In genomic region chr4:88715059-88715458, GRCm38 (mm10) we compare ENCODE assay signal across 20 mouse cellular contexts. TPM values are rescaled to one million over a fixed set of nuclear protein-coding genes. Genes with fewer than 3 reads are reported as not detected.
A peak's percentile ranks its signal among the peaks of the same experiment; 100 is the strongest.
DNase-seq lines count a peak whose midpoint lies in the region; TF ChIP-seq lines count a peak whose summit lies in the region.
"Had no signal": no experiment of that assay in that cellular context is flagged by ENCODE, and none has a peak within 500 bp of the region (broad histone marks: within the 10 kb centered on the region; RNA-seq: fewer than 3 reads in every experiment).

No protein-coding gene starts in this region.

- H3K4me3 ChIP-seq in C2C12 (ENCODE audit: insufficient read depth, poor library complexity, severe bottlenecking), result no peak overlapping the region
- H3K4me3 ChIP-seq: erythroblast, embryonic 14.5 days; layer of hippocampus, adult 2 months; limb, embryonic 15.5 days; megakaryocyte, embryonic 14.5 days; neural tube, embryonic 15.5 days had no signal

- H3K79me2 ChIP-seq in C2C12 (ENCODE audit: control insufficient read depth, insufficient read depth), result peaks cover 59% of the 10 kb centered on the region

- H3K27me3 ChIP-seq in C2C12 (ENCODE audit: control insufficient read depth, insufficient read depth, insufficient read length), result no peaks in the 10 kb centered on the region
- H3K27me3 ChIP-seq: limb, embryonic 15.5 days; megakaryocyte, embryonic 14.5 days; neural tube, embryonic 15.5 days had no signal

- H3ac ChIP-seq in C2C12 (ENCODE audit: control insufficient read depth, insufficient read length, low read depth), result no peak overlapping the region

- TF ChIP-seq CTCF in C2C12 (IDR thresholded peaks at IDR 0.05; ENCODE audit: control insufficient read depth, insufficient read depth, insufficient read length), result no peak

- H3K79me3 ChIP-seq in C2C12 (ENCODE audit: low read depth), result peaks cover 42% of the 10 kb centered on the region

- peak; percentile 81 for DNase-seq in gastrocnemius, adult 18-20 months (ENCODE audit: low spot score)
- no peak for DNase-seq in gastrocnemius, postnatal 4 days (ENCODE audit: low spot score in 2 of 2)
- DNase-seq in NIH3T3 (ENCODE audit: low read depth), result peak; percentile 70
- DNase-seq in gastrocnemius, postnatal 10 days, result peak; percentile 60
- no peak for DNase-seq in ovary, postnatal 14 days (ENCODE audit: low spot score)
- no peak for DNase-seq in urinary bladder, postnatal 36 days (ENCODE audit: low spot score in 2 of 2)
- DNase-seq: lung, adult 2 months; thymus, adult 18-20 months had no signal

- H3K36me3 ChIP-seq in C2C12 (ENCODE audit: control insufficient read depth, insufficient read depth), result peaks cover 38% of the 10 kb centered on the region

TF ChIP-seq in C2C12, 6 proteins besides CTCF, POLR2A, EP300 and RAD21:
- TF ChIP-seq MAX (IDR thresholded peaks at IDR 0.05), result no peak
- TF ChIP-seq MYOG (IDR thresholded peaks at IDR 0.05; ENCODE audit: control insufficient read depth, extremely low read depth, insufficient read length), result no peak
- peak; percentile 60 for TF ChIP-seq MYOD1 (IDR thresholded peaks at IDR 0.05; ENCODE audit: control insufficient read depth, insufficient read length, low read depth)

RNA-seq across cellular contexts. Expression of gene Gm26566, which starts 6.5 kb away (rescaled TPM):
- total RNA-seq in gastrocnemius, adult 18-20 months (2021), result under 1 TPM in 1 of 2 experiments, not detected in 1; 0.21 TPM
- total RNA-seq in gastrocnemius, postnatal 4 days (2021), result under 1 TPM in 1 of 2 experiments, not detected in 1; 0.98 TPM
- 1.9 TPM for polyA plus RNA-seq in C2C12 (2012; fragmentation: generic; extraction: Trizol)
- under 1 TPM; 0.31 to 0.34 TPM for total RNA-seq in gastrocnemius, postnatal 10 days (2021)
- total RNA-seq: hematopoietic stem cell, adult 5-6 weeks had no signal
- polyA plus RNA-seq: inflammation-experienced regulatory T-cells, adult 6 months had no signal

RNA-seq across cellular contexts. Expression of gene Klhl9, which starts 7.2 kb away (rescaled TPM):
- total RNA-seq in gastrocnemius, adult 18-20 months (2021), result 10 to 100 TPM; 50.5 to 62.5 TPM
- total RNA-seq in gastrocnemius, postnatal 4 days (2021), result 10 to 100 TPM; 81.9 to 94.2 TPM
- polyA plus RNA-seq in C2C12 (2012; fragmentation: generic; extraction: Trizol), result 11.6 TPM
- total RNA-seq in gastrocnemius, postnatal 10 days (2021), result 10 to 100 TPM; 57.1 to 66.3 TPM

RNA-seq across cellular contexts. Expression of gene Ifnab, which starts 23.9 kb away (rescaled TPM):
- not detected for total RNA-seq in gastrocnemius, adult 18-20 months (2021)
- total RNA-seq in gastrocnemius, postnatal 4 days (2021), result not detected
- polyA plus RNA-seq in C2C12 (2012; fragmentation: generic; extraction: Trizol), result not detected
- not detected for total RNA-seq in gastrocnemius, postnatal 10 days (2021)
- total RNA-seq: hematopoietic stem cell, adult 5-6 weeks; layer of hippocampus, adult 2 months; left cerebral cortex, adult 8-10 months had no signal
- polyA plus RNA-seq: erythroblast, embryonic 14.5 days; frontal cortex, adult 2 months; heart, embryonic 11.5 days; inflammation-experienced regulatory T-cells, adult 6 months; kidney, embryonic 16.5 days; limb, embryonic 15.5 days; lung, adult 2 months; neural tube, embryonic 15.5 days had no signal

RNA-seq across cellular contexts. Expression of gene Ifna2, which starts 31.3 kb away (rescaled TPM):
- not detected for total RNA-seq in gastrocnemius, adult 18-20 months (2021)
- total RNA-seq in gastrocnemius, postnatal 4 days (2021), result not detected
- not detected for polyA plus RNA-seq in C2C12 (2012; fragmentation: generic; extraction: Trizol)
- total RNA-seq in gastrocnemius, postnatal 10 days (2021), result not detected
- total RNA-seq: hematopoietic stem cell, adult 5-6 weeks; layer of hippocampus, adult 2 months; left cerebral cortex, adult 8-10 months had no signal
- polyA plus RNA-seq: erythroblast, embryonic 14.5 days; frontal cortex, adult 2 months; heart, embryonic 11.5 days; inflammation-experienced regulatory T-cells, adult 6 months; kidney, embryonic 16.5 days; limb, embryonic 15.5 days; lung, adult 2 months; neural tube, embryonic 15.5 days had no signal

RNA-seq across cellular contexts. Expression of gene Ifna16, which starts 38.3 kb away (rescaled TPM):
- not detected for total RNA-seq in gastrocnemius, adult 18-20 months (2021)
- total RNA-seq in gastrocnemius, postnatal 4 days (2021), result not detected
- not detected for polyA plus RNA-seq in C2C12 (2012; fragmentation: generic; extraction: Trizol)
- not detected for total RNA-seq in gastrocnemius, postnatal 10 days (2021)
- total RNA-seq: hematopoietic stem cell, adult 5-6 weeks; layer of hippocampus, adult 2 months; left cerebral cortex, adult 8-10 months had no signal
- polyA plus RNA-seq: erythroblast, embryonic 14.5 days; frontal cortex, adult 2 months; heart, embryonic 11.5 days; inflammation-experienced regulatory T-cells, adult 6 months; kidney, embryonic 16.5 days; limb, embryonic 15.5 days; lung, adult 2 months; neural tube, embryonic 15.5 days had no signal

Comparison
In these comparisons a context has a peak if more than half of its experiments do, and no peak if none do; other contexts are left out.
1. DNase-seq: peak in gastrocnemius, adult 18-20 months (single experiment), NIH3T3 (single experiment) and gastrocnemius, postnatal 10 days (single experiment); none in gastrocnemius, postnatal 4 days (0 of 2), ovary, postnatal 14 days (single experiment) and urinary bladder, postnatal 36 days (0 of 2).